Mouse (Mus musculus) embryonic fibroblast, embryonic 13.5 days (primary cell): ENCODE measurements around the gene Arhgdig.

ENCODE experiments used
- CTCF ChIP-seq: IDR thresholded peaks from 2 replicates; pipeline ENCODE4 v1.5.1; 2011; ENCODE audit warnings: mild to moderate bottlenecking, control low read depth, low read length, moderate library complexity, borderline replicate concordance; ENCODE audit not compliant: insufficient read depth
- POLR2A ChIP-seq: IDR thresholded peaks from 2 replicates; pipeline ENCODE4 v1.6.1; 2011; ENCODE audit warnings: low read depth, mild to moderate bottlenecking, control low read depth, low read length, moderate library complexity

DNA sequence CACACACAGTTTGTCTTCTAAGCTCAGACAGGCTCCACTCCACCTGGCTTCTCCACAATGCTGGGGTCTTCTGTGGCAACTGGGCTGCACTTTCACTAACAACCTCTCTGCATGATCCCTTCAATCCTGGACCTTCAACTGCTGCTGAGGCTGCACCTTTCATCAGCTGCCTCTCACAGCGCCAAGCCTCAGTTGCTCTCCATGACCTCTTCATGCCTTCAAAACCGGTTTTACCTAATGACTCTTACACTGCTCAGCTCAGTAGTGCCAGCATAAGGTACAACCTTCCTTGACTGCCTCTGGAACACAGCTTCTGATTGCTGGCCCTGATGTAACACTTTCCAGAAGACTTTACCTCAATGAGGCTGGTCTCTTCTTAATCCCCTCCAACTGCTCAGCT lies 13.9 kb upstream of the Arhgdig start:
- no peak for TF ChIP-seq POLR2A
- no peak for TF ChIP-seq CTCF
